Mouse (Mus musculus) left cerebral cortex, adult 8-10 months (tissue): ENCODE measurements around the gene Rbp2. TPM values are rescaled to one million over a fixed set of nuclear protein-coding genes. Genes with fewer than 3 reads are reported as not detected.
A peak's percentile ranks its signal among the peaks of the same experiment; 100 is the strongest.

ENCODE experiments used
- DNase-seq, 2 experiments: peaks; one replicate each; pipeline ENCODE4 v3.0.0; 2022; ENCODE audit warnings: low spot score in 2 of 2
- total RNA-seq, 4 experiments: library from RNA; stranded (reverse); gene quantifications; 2 replicates each; pipeline ENCODE4 v1.2.4; 2022

Rbp2 gene
- total RNA-seq, 4 experiments from 2014 or later, result not detected

- DNase-seq, result no peak
These were observed 38.0 kb downstream of the Rbp2 start for GRCm38 (mm10) chr9:98523872-98524271.

GRCm38 (mm10) chr9:98524786-98525542 lies 39.0 kb downstream of the Rbp2 start:
- DNase-seq, result no peak

GRCm38 (mm10) chr9:98525543-98525924 lies 39.6 kb downstream of the Rbp2 start:
- no peak for DNase-seq

- DNase-seq, result no peak
These were observed 41.3 kb downstream of the Rbp2 start for GRCm38 (mm10) chr9:98527226-98527625.

GRCm38 (mm10) chr9:98529776-98530175 lies 43.9 kb downstream of the Rbp2 start:
- no peak for DNase-seq

GRCm38 (mm10) chr9:98530999-98531398 lies 45.1 kb downstream of the Rbp2 start:
- DNase-seq, result no peak

GRCm38 (mm10) chr9:98534675-98535280 lies 48.9 kb downstream of the Rbp2 start:
- no peak for DNase-seq

- DNase-seq, result no peak
These were observed 49.8 kb downstream of the Rbp2 start for GRCm38 (mm10) chr9:98535763-98536162.

- DNase-seq, result no peak
These were observed 52.2 kb downstream of the Rbp2 start for GRCm38 (mm10) chr9:98538017-98538712.

- peak; percentile 44 to 53 for DNase-seq
These were observed 52.9 kb downstream of the Rbp2 start for GRCm38 (mm10) chr9:98538713-98539360.

GRCm38 (mm10) chr9:98544042-98544441 lies 58.1 kb downstream of the Rbp2 start:
- DNase-seq, result no peak

Other genes with a start within 250 kb of the Rbp2 start
- 1 to 10 TPM; 3.9 to 5.1 (median 4.0) TPM for gene Nmnat3, start 198.7 kb upstream of the Rbp2 start, total RNA-seq
- 1 to 10 TPM; 4.9 to 6.4 (median 5.8) TPM for gene Rbp1, start 63.2 kb upstream of the Rbp2 start, total RNA-seq
- 10 to 100 TPM; 88.5 to 94.0 (median 93.1) TPM for gene Copb2, start 77.6 kb downstream of the Rbp2 start, total RNA-seq
- gene Mrps22, start 115.5 kb downstream of the Rbp2 start, total RNA-seq, result 10 to 100 TPM; 26.0 to 31.8 (median 27.5) TPM